Mouse (Mus musculus) E14TG2a.4 (cell line): ENCODE data around the gene Gast.

ENCODE experiments used
- CTCF ChIP-seq: conservative IDR thresholded peaks from 2 replicates; pipeline ENCODE4 v1.5.1; 2014; ENCODE audit warnings: low read length
- NANOG ChIP-seq: IDR thresholded peaks from 2 replicates; pipeline ENCODE4 v1.6.1; 2014; ENCODE audit warnings: borderline replicate concordance, low read length, mixed read lengths
- POU5F1 ChIP-seq: IDR thresholded peaks from 2 replicates; pipeline ENCODE4 v1.6.1; 2014; ENCODE audit warnings: low read length, borderline replicate concordance

GRCm38 (mm10) chr11:100330235-100330634 lies 4.0 kb upstream of the Gast start:
- no peak for TF ChIP-seq CTCF
- TF ChIP-seq NANOG, result no peak
- no peak for TF ChIP-seq POU5F1
